Mouse (Mus musculus): ENCODE data around the gene Cmtm5.

The Cmtm5 gene

GRCm38 (mm10) chr14:54935904-54936830, at the start of gene Cmtm5:
Cmtm5 (plus strand) TSS chr14:54936261.
- peak; percentile 87 for DNase-seq (ENCODE audit: low spot score)

GRCm38 (mm10) chr14:54892200-54892599, 43.9 kb upstream of the Cmtm5 start, which contains the start of gene Pabpn1:
Pabpn1 (plus strand) TSS chr14:54892500.
- no peak for DNase-seq (ENCODE audit: low spot score)

GRCm38 (mm10) chr14:54893651-54894181, 42.3 kb upstream of the Cmtm5 start:
- peak; percentile 99 for DNase-seq (ENCODE audit: low spot score)

- DNase-seq (ENCODE audit: low spot score), result peak; percentile 59
Observed at GRCm38 (mm10) chr14:54894296-54895151, 41.5 kb upstream of the Cmtm5 start.

- DNase-seq (ENCODE audit: low spot score), result no peak
Observed at GRCm38 (mm10) chr14:54897445-54897844, 38.6 kb upstream of the Cmtm5 start.

- peak; percentile 90 for DNase-seq (ENCODE audit: low spot score)
Observed at GRCm38 (mm10) chr14:54900383-54900782, 35.7 kb upstream of the Cmtm5 start.

- DNase-seq (ENCODE audit: low spot score), result no peak
Observed at GRCm38 (mm10) chr14:54903641-54904040, 32.4 kb upstream of the Cmtm5 start.

- no peak for DNase-seq (ENCODE audit: low spot score)
Observed at GRCm38 (mm10) chr14:54908682-54909081, 27.4 kb upstream of the Cmtm5 start.

GRCm38 (mm10) chr14:54912109-54912850, 23.8 kb upstream of the Cmtm5 start:
- no peak for DNase-seq (ENCODE audit: low spot score)

- peak; percentile 82 for DNase-seq (ENCODE audit: low spot score)
Observed at GRCm38 (mm10) chr14:54912886-54913285, 23.2 kb upstream of the Cmtm5 start, which contains the start of gene Slc22a17. Slc22a17 (minus strand) TSS chr14:54913132.

- no peak for DNase-seq (ENCODE audit: low spot score)
Observed at GRCm38 (mm10) chr14:54913343-54913742, 22.7 kb upstream of the Cmtm5 start.

- no peak for DNase-seq (ENCODE audit: low spot score)
Observed at GRCm38 (mm10) chr14:54920076-54920685, 15.9 kb upstream of the Cmtm5 start.

- no peak for DNase-seq (ENCODE audit: low spot score)
Observed at GRCm38 (mm10) chr14:54924641-54925348, 11.3 kb upstream of the Cmtm5 start.

GRCm38 (mm10) chr14:54925349-54926342, 10.4 kb upstream of the Cmtm5 start, which contains the start of gene Efs:
Efs (minus strand) TSS chr14:54926126.
- peak; percentile 53 for DNase-seq (ENCODE audit: low spot score)

- no peak for DNase-seq (ENCODE audit: low spot score)
Observed at GRCm38 (mm10) chr14:54926401-54927158, 9.5 kb upstream of the Cmtm5 start.

GRCm38 (mm10) chr14:54927296-54927695, 8.8 kb upstream of the Cmtm5 start:
- DNase-seq (ENCODE audit: low spot score), result no peak

- DNase-seq (ENCODE audit: low spot score), result no peak
Observed at GRCm38 (mm10) chr14:54929801-54930200, 6.3 kb upstream of the Cmtm5 start.

- DNase-seq (ENCODE audit: low spot score), result no peak
Observed at GRCm38 (mm10) chr14:54930431-54930830, 5.6 kb upstream of the Cmtm5 start.

Data from layer of hippocampus, adult 11-12 months (tissue).